Mouse (Mus musculus) cerebellum, adult 9-10 months (tissue): Measurements from ENCODE around the gene Sik2.

ENCODE experiments used
- DNase-seq: peaks from one replicate; pipeline ENCODE4 v3.0.0; 2022

The Sik2 gene

DNA sequence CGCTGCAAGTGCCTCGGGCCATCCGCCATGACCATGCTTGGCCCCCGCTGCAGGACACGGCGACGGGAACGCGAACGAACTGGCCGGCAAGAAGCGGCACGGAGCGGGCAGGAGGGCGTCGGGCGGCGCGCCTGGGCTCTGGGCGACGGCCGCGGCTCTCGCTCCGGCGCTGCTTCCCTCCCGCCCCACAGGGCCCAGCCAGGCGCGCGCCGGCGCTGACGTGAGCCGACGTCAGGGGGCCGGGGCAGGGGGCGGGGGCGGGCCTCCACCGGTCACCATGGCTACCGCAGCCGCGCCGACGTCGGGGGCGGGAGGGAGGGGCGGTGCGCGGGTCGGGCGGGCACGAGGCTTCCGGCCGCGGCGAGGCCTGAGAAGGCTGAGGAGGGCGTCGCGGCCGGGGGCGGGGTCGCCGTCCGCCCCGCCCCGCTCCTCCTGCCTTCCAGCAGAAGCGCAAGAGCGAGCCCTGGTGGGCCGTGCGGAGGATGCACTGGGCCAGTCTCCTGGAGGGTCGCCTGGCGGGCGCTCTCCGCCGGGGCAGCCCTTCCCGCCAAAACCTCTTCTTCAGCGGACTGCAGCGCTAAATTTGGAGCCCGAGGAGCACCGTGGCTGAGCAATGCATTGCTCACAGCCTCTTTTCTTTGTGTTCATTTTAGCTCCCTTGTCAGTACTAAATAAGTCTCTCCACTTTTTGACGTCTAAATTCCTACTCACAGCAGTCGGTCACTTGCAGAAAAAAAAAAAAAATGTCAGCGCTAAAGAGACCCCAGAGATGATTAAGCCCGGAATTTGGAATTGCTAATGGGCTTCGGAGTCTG, at the start of gene Sik2:
TSS of gene Sik2 (minus strand) at position 233 of the 815 bp plus-strand sequence.
- peak; percentile 87 for DNase-seq

DNA sequence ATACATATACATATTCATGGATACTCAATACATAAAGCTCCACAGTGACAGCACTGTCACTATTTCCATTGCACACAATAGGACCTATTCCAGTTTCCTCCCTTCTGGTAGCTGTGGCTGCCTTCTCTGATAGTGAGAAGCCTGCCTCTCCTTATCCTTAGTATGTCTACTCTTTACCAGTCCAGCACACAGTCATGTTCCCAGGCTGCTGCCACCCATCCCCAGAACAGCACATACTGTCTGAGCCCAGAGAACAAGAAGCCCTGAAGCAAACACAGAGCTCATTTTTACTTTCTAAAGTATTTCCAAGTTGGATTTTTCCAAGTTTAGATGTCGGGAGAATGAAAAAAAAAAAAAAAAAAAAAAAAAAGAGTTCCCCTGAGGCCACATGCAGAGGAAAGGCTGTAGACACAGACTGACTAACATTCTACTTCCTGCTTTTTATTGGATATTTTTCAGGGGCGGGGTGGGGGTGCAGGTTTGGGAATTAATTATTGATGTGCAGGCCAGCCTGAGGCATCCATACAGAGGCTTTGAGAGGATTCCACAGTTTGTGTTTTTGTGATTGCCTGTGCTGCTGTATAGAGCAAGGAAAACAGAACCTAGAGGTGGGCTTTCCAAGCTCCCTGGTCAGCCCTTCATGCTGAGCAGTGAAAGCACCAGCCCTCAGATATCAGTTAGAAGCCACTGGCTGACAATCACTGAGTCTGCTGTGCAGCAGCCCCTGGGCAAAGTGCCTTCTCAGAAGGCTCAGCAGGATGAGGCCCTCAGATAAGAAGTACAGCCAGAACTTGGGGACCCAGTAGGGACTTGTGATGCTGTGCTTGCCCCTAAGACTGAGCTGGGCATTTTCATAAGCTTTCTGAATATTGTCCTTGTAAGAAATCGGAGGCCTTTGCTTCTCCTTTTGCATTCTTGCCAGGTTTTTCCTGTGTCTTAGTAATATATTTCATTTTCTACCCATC, 47.8 kb upstream of the Sik2 start:
- DNase-seq = no peak

- DNase-seq = peak; percentile 4
These were observed 43.3 kb upstream of the Sik2 start for GRCm38 (mm10) chr9:51052180-51052579.

- DNase-seq = no peak
These were observed 33.3 kb upstream of the Sik2 start for GRCm38 (mm10) chr9:51042136-51042535.

DNA sequence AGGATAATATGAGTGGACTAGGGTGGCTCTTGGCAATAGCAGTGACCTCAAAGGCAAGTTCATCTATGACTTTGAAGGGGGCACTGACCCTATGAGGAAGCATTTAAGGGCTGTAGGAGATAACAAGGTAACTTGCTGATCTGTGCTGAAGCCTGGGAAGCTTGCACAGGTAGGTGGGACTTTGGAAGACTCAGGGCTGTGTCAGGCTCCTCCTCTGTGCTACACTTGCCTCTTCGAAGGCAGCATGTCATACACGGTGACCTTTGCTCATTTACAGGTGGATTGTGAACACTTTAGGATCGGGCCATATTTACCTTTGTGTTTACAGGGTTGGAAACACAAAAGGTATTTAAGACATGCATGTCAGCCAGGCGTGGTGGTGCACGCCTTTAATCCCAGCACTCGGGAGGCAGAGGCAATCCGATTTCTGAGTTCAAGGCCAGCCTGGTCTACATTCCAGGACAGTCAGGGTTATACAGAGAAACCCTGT, 32.7 kb upstream of the Sik2 start:
- no peak for DNase-seq

DNA sequence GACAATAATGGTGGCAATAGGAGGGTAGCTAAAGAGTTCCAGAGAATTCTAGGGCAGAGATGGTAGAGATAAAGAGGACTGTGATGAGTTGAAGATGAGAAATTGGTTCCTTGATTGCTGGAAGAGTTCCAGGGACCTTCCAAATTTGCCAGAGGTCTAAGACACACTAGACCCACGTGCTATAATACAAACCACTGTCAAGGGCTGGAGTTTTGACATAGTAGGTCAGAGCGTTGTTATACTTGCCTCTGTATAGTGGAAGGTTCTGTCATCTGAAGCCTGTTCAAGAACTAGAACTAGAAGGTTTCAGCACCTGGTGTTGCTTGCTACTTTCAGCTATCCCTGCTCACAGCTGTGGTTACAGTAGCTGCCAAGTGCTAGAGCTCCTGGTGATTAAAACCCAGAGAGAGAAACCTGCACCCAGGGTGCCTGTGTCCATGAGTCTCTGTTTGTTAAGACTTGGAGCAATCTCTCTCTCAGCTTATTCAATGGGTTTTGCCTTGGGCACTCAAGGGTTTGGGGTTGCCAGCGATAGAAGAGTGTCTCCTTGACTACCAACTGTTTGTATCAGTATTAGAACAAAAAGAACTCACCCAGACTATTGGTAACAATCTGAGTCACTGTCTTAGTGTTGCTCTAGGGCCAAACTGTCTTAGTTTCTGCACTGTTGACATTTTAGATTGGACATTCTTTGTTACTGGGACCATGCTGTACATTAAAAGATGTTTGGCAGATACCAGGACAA, 24.1 kb upstream of the Sik2 start:
- DNase-seq = no peak

DNA sequence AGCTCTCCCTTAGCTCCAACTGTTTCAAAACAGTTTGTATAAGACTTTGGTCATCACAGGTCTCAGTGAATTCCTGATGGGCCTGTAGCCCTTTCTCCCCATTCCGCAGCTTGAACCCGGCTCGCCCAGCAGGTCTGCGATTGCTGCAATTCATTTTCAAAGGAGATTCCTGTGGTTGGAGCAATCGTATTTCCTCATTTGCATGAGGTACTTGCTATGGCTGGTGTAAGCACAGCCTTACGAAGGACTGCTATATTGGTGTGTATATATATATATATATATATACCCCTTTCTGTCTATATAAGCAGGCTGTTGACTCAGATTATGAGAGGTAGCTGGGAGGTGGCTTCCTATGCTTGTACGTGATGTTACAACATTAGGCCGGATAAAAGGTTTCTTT, 23.4 kb upstream of the Sik2 start:
- DNase-seq = no peak

DNA sequence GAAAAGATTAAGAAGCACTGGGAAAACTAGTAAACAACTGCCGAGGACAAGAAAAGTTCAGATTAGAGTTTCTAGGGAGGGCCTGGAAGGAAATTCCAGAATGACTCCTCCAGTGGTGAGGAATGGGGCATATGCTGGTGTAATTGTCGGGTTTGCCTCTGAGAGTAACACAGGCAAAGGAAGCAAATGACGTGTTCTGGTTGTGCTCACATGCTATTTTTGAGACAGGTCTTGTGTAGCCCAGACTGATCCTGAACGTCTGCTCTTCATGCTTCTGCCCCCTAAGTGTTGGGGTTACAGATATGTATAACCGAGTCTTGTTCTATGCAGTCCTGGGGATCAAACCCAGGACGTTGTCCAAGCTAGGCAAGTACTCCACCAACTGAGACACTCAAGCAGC, 22.7 kb upstream of the Sik2 start:
- DNase-seq = no peak

- no peak for DNase-seq
These were observed 21.3 kb upstream of the Sik2 start for GRCm38 (mm10) chr9:51030147-51030546.

GRCm38 (mm10) chr9:51026952-51027351, 18.1 kb upstream of the Sik2 start:
- DNase-seq = no peak

DNA sequence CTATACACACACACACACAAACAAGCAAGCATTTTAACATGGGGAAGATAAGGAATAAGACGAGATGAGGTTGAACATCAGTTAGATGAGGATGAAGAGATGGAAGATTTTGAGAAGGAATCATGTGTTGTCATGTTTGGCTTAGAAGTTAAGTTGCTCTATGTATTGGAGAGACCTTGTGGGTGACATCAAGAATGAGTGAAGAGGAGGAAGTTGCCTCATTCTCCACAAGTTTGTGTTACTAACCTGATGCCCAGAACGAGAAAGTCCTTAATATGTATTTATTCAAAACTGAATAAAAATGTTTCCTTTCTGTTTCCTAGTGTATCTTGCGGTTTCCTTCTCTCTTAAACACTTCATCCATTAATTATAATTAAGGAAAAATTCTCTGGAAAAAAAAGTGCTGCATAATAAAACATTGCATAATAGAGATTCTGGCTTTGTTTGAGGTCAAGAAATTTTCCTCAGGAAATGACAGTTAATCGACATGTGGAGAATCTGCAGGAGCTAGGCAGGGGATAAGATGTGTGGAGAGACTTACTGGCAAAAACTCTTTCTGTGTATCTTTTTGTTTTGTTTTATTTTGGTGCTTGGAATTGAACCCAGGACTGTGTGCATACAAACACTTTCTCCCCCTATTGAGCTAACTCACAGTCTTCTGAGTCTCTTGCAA, 12.4 kb upstream of the Sik2 start:
- no peak for DNase-seq

GRCm38 (mm10) chr9:51020351-51020750, 11.5 kb upstream of the Sik2 start:
- no peak for DNase-seq

DNA sequence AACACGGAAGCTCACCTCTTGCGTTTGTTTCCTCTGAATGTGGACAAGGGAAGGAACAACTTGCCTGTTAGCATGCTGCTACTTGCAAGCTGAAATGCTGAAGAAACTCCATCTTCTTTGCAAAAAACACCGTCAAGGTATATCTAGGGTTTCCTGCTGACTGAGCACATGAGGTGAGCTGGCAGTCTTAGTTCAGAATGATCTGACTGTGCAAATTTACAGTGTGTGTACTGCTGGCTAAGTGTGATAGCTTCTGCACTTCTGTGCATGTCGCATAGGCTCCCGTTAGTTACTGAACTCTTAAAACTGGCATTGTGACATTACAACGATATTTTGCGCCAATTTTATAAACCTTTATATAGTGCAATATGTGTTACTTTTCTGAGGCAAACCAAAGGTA, 10.8 kb upstream of the Sik2 start:
- no peak for DNase-seq

DNA sequence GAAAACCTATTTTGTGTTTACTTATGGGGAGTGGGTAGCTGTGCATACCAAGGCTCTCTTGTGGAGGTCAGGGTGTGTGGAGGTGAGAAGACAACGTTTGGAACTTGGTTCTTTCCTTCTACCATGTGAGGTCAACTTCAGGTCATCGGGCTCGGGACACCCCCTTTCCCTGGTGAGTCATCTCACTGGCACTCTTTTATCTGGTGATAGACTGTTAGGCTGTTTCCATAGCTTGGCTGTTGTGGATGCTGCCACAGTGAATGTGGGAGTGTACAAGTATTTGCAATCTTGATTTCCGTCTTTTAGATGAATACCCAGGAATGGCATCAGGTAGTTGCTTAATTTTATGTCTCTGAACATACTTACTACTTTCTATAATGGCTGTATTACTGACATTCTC, 6.9 kb upstream of the Sik2 start:
- DNase-seq = no peak

DNA sequence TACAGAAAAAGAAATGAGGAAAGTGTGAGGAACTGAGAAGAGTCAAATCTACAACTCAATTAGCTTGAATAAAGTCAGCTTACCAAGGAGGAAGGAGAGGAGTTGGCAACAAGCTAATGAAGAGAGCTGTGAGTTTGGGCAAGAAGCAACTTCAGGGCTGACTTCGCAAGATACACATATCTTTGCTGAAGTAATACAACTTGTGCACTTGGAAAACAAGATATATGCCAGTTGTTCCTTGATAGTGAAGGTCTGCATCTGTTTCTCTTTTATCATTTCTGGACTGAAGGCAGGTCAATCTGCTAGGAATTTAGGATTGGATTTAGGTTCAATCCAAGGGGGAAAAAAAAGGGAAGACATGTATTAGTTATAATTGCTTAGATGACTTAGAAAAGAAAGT, 4.8 kb upstream of the Sik2 start:
- DNase-seq = no peak

DNA sequence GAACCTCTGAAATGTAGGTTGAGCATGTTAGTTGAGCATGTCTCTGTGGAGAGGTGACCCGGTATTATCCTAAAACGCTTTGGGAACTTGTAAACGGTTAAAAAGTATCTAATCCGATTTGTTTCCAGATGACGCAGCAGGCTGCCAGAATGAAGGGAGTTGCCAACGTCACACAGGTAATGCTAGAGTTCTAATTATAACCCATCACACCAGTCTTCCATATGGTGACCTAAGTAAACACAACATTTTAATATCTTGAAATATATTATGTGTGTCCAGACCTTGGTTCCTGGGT, 730 bp upstream of the Sik2 start:
- DNase-seq = peak; percentile 67

DNA sequence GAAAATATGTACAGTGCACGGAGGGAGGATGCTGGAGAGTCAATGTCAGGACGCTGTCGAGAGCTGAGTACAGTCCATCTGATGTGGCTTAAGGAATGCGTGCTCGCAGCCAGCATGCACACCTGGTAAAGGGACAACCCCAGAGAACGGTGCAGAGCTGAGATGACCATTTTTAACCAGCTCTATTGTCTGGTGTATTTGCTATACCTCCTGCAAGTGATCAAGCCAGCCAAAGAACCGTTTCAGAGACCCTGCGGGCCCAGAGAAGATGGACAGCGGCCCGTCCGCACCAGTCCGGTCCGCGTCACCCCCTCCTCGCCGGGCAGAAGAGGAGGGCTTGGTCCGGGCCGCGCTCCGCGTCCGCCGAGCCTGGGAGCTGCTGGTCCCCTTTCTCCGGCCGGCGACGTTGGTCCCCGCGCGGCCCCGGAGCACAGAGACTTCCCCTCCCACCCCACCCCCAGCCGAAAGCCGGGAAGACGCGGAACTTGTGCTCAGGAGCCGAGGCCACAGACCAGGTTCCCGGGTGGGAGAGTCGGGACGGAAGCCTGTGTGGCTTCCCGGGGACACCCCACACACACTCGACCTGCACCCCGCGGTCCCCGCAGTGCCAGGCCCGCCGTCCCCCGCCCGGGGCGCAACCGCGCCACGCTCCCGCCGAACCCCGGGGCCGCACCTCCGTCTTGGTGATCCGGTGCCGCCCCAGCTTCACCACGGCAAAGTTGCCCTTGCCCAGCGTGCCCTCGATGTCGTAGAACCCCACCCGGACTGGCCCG, 619 bp downstream of the Sik2 start:
- peak; percentile 52 for DNase-seq

GRCm38 (mm10) chr9:51007726-51008067, 1.2 kb downstream of the Sik2 start:
- no peak for DNase-seq

DNA sequence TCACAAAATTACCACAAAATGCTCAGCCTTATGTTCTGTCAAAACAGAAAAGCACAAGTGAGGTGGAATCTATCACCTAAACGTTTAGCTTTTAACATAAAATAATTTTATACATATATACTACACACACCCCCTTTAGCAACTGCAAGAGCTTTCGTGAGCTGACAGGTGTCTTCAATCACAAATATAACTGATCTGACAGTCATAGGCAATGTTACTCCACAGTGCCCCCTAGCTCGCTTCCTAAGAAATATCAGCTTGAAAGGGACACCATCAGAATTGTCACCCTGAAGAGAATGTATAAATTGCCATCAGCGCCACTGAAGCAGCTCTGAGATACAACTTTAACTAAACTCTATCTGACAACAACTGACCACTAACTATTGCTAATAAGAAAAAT, 2.0 kb downstream of the Sik2 start:
- DNase-seq = peak; percentile 60

GRCm38 (mm10) chr9:51004062-51004461, 4.8 kb downstream of the Sik2 start:
- no peak for DNase-seq

DNA sequence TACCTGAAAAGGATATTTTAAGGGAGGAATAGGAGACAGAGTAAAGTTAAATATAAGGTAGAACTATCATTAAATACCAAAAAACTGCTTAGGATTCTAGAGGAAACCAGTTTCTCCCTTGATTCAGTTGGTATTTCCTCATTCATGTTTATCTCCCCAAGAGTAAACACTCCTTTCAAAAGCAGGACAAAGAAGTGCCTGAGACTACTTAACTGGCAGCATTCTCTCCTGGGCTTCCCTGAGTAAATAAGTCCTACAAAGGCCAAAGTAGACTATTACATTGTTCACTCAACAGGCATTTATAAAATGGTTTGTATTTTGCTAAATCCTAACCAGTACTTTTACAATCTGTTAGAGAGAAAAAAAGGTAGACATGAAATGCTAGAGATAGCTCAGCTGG, 22.2 kb downstream of the Sik2 start:
- no peak for DNase-seq

DNA sequence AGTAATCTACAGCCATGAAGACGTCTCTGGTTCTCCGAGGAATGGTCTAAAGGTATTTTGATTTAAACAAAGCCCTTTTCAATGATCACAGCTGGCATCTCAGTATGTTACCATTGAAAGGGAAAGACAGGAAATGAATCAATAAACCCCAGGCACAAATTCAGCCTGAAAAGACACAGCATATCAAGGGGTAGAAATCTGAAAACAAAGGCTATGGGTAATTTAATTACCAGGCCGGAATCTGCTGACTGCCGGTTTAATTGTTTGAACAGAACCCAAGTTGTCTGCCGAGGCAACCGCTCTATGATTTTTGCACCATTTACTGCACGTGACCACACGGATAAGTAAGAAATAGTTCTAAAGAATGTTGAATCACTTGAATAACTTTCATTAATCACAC, 22.8 kb downstream of the Sik2 start:
- DNase-seq = no peak
